Mouse (Mus musculus) midbrain, embryonic 11.5 days (tissue): ENCODE results near the gene Sirpa. TPM values are rescaled to one million over a fixed set of nuclear protein-coding genes. Genes with fewer than 3 reads are reported as not detected.
A peak's percentile ranks its signal among the peaks of the same experiment; 100 is the strongest.

ENCODE experiments used
- ATAC-seq: fragments of 200-750 bp; cut with Nextera tagmentation; 2 replicates; pipeline ENCODE4 v1.8.0; 2017; ENCODE audit warnings: moderate TSS enrichment, moderate library complexity; ENCODE audit not compliant: low FRiP score
- DNase-seq: peaks from one replicate; pipeline ENCODE4 v3.0.0; 2015; ENCODE audit warnings: low spot score; ENCODE audit errors: missing footprints
- H3K27ac ChIP-seq: fragments of 300-500 bp; sonication (generic); 2 replicates; pipeline ENCODE4 v1.5.1; 2014; ENCODE audit warnings: low read depth, low read length
- H3K27me3 ChIP-seq: fragments of 300-500 bp; sonication (generic); 2 replicates; pipeline ENCODE4 v1.6.1; 2014; ENCODE audit warnings: mild to moderate bottlenecking, low read length, moderate library complexity, mixed read lengths; ENCODE audit not compliant: control insufficient read depth, insufficient read depth
- H3K36me3 ChIP-seq: fragments of 300-500 bp; sonication (generic); 2 replicates; pipeline ENCODE4 v1.6.1; 2014; ENCODE audit warnings: mild to moderate bottlenecking, low read length, moderate library complexity, mixed read lengths; ENCODE audit not compliant: control insufficient read depth, insufficient read depth
- H3K4me1 ChIP-seq: fragments of 300-500 bp; sonication (generic); 2 replicates; pipeline ENCODE4 v1.6.1; 2014; ENCODE audit warnings: low read length; ENCODE audit not compliant: control insufficient read depth, insufficient read depth
- H3K4me2 ChIP-seq: fragments of 300-500 bp; sonication (generic); 2 replicates; pipeline ENCODE4 v1.6.1; 2014; ENCODE audit warnings: mild to moderate bottlenecking, moderate library complexity
- H3K4me3 ChIP-seq: fragments of 300-500 bp; sonication (generic); 2 replicates; pipeline ENCODE4 v1.5.1; 2014; ENCODE audit warnings: low read depth, low read length
- H3K9ac ChIP-seq: fragments of 300-500 bp; sonication (generic); 2 replicates; pipeline ENCODE4 v1.6.1; 2014; ENCODE audit warnings: low read length
- H3K9me3 ChIP-seq: fragments of 300-500 bp; sonication (generic); 2 replicates; pipeline ENCODE4 v1.6.1; 2016; ENCODE audit warnings: low read length; ENCODE audit not compliant: control insufficient read depth
- WGBS: fragments of 180-500 bp; shearing (Covaris S2); extraction: QIAGEN DNeasy Blood & Tissue Kit; methylation state at CpG from one replicate; pipeline ENCODE4 v1.1.7; 2014; 5-methylcytosine and 5-hydroxymethylcytosine counted together
- polyA plus RNA-seq: library from polyadenylated mRNA; unstranded; fragments of >200 nt; fragmentation: Nextera tagmentation; extraction: Ambion mirVana; gene quantifications from 2 replicates; pipeline ENCODE4 v1.2.1, GENCODE M21; 2014

Sirpa gene
- polyA plus RNA-seq, 1 experiment from 2014 or later: 17.9 TPM

GRCm38 (mm10) chr2:129558875-129559219, 33.8 kb upstream of the Sirpa start:
- ATAC-seq (no peak), DNase-seq (no peak)
- H3K27me3 ChIP-seq: no peaks in the 10 kb centered on the region
- H3K9me3 ChIP-seq: no peaks in the 10 kb centered on the region
- H3K4me3 ChIP-seq: no peak overlapping the region
- H3K36me3 ChIP-seq: no peaks in the 10 kb centered on the region
- H3K27ac ChIP-seq: no peak overlapping the region
- no peak overlapping the region for H3K9ac ChIP-seq
- no peak overlapping the region for H3K4me2 ChIP-seq
- peaks cover 2% of the 10 kb centered on the region; the same call in 1 of the 2 replicates for H3K4me1 ChIP-seq
- WGBS: 77% methylated on average over 3 of the region's 3 CpGs

GRCm38 (mm10) chr2:129561796-129562195, 30.8 kb upstream of the Sirpa start:
- Histone ChIP-seq H3K27me3 (no peaks in the 10 kb centered on the region), H3K4me1 (peaks cover 5% of the 10 kb centered on the region; the same call in 1 of the 2 replicates), H3K9me3 (no peaks in the 10 kb centered on the region), H3K27ac (no peak overlapping the region), H3K4me2 (no peak overlapping the region), H3K9ac (no peak overlapping the region), H3K4me3 (no peak overlapping the region), H3K36me3 (no peaks in the 10 kb centered on the region)
- DNase-seq (no peak), ATAC-seq (no peak)
- WGBS: 75% methylated on average over 3 of the region's 3 CpGs

GRCm38 (mm10) chr2:129563944-129564709, 28.5 kb upstream of the Sirpa start:
- no peak overlapping the region for H3K4me3 ChIP-seq
- ATAC-seq (no peak), DNase-seq (no peak)
- WGBS: 70% methylated on average over 5 of the region's 5 CpGs
- no peak overlapping the region for H3K27ac ChIP-seq
- H3K9me3 ChIP-seq: no peaks in the 10 kb centered on the region
- no peak overlapping the region for H3K9ac ChIP-seq
- H3K4me2 ChIP-seq: no peak overlapping the region
- H3K27me3 ChIP-seq: no peaks in the 10 kb centered on the region
- peaks cover 5% of the 10 kb centered on the region; the same call in 1 of the 2 replicates for H3K4me1 ChIP-seq
- no peaks in the 10 kb centered on the region for H3K36me3 ChIP-seq

GRCm38 (mm10) chr2:129569120-129569519, 23.5 kb upstream of the Sirpa start:
- Histone ChIP-seq H3K9ac (no peak overlapping the region), H3K4me2 (no peak overlapping the region), H3K9me3 (no peaks in the 10 kb centered on the region), H3K4me1 (peaks cover 7% of the 10 kb centered on the region), H3K27me3 (peaks cover 2% of the 10 kb centered on the region; the same call in 1 of the 2 replicates), H3K36me3 (no peaks in the 10 kb centered on the region), H3K27ac (no peak overlapping the region), H3K4me3 (no peak overlapping the region)
- ATAC-seq: no peak
- WGBS: 89% methylated on average over 7 of the region's 7 CpGs
- DNase-seq: no peak

GRCm38 (mm10) chr2:129569556-129569955, 23.1 kb upstream of the Sirpa start:
- Histone ChIP-seq H3K9ac (no peak overlapping the region), H3K27me3 (peaks cover 2% of the 10 kb centered on the region; the same call in 1 of the 2 replicates), H3K4me2 (no peak overlapping the region), H3K9me3 (no peaks in the 10 kb centered on the region), H3K36me3 (no peaks in the 10 kb centered on the region), H3K4me3 (no peak overlapping the region), H3K4me1 (peaks cover 11% of the 10 kb centered on the region), H3K27ac (no peak overlapping the region)
- ATAC-seq (no peak), DNase-seq (no peak)
- 77% methylated on average over 5 of the region's 5 CpGs for WGBS

GRCm38 (mm10) chr2:129573701-129574273, 18.8 kb upstream of the Sirpa start:
- Histone ChIP-seq H3K9ac (peak overlapping the region; percentile 43), H3K4me2 (peak overlapping the region; percentile 58), H3K9me3 (no peaks in the 10 kb centered on the region), H3K27me3 (peaks cover 2% of the 10 kb centered on the region; the same call in 1 of the 2 replicates), H3K36me3 (no peaks in the 10 kb centered on the region), H3K4me1 (peaks cover 15% of the 10 kb centered on the region), H3K4me3 (peak overlapping the region; percentile 26), H3K27ac (no peak overlapping the region)
- peak; percentile 66 for ATAC-seq
- 18% methylated on average over 4 of the region's 4 CpGs for WGBS
- DNase-seq: peak; percentile 88

GRCm38 (mm10) chr2:129574395-129575046, 18.1 kb upstream of the Sirpa start:
- ATAC-seq (peak; percentile 90), DNase-seq (peak; percentile 93)
- H3K27me3 ChIP-seq: peaks cover 2% of the 10 kb centered on the region; the same call in 1 of the 2 replicates
- H3K36me3 ChIP-seq: no peaks in the 10 kb centered on the region
- peak overlapping the region; percentile 26 for H3K4me3 ChIP-seq
- H3K4me2 ChIP-seq: peak overlapping the region; percentile 58
- H3K27ac ChIP-seq: no peak overlapping the region
- WGBS: 6% methylated on average over 24 of the region's 24 CpGs
- H3K9me3 ChIP-seq: no peaks in the 10 kb centered on the region
- peaks cover 15% of the 10 kb centered on the region for H3K4me1 ChIP-seq
- H3K9ac ChIP-seq: peak overlapping the region; percentile 43

GRCm38 (mm10) chr2:129575113-129575512, 17.5 kb upstream of the Sirpa start:
- H3K27me3 ChIP-seq: peaks cover 2% of the 10 kb centered on the region; the same call in 1 of the 2 replicates
- no peak overlapping the region for H3K9ac ChIP-seq

More at GRCm38 (mm10) chr2:129575113-129575512, 17.5 kb upstream of the Sirpa start:
- H3K4me2 ChIP-seq: no peak overlapping the region
- 90% methylated on average over 4 of the region's 4 CpGs for WGBS
- H3K36me3 ChIP-seq: no peaks in the 10 kb centered on the region
- H3K4me1 ChIP-seq: peaks cover 15% of the 10 kb centered on the region
- DNase-seq (peak; percentile 59), ATAC-seq (no peak)
- H3K9me3 ChIP-seq: no peaks in the 10 kb centered on the region
- no peak overlapping the region for H3K27ac ChIP-seq
- H3K4me3 ChIP-seq: no peak overlapping the region
